Mouse (Mus musculus): ENCODE results near the gene Pdhx. TPM values are rescaled to one million over a fixed set of nuclear protein-coding genes. Genes with fewer than 3 reads are reported as not detected.

Gene Pdhx
- total RNA-seq, 2 experiments from 2014 or later: 97.1 to 97.4 TPM

GRCm38 (mm10) chr2:103062865-103063264, 10.4 kb downstream of the Pdhx start:
- DNase-seq: no peak

DNA sequence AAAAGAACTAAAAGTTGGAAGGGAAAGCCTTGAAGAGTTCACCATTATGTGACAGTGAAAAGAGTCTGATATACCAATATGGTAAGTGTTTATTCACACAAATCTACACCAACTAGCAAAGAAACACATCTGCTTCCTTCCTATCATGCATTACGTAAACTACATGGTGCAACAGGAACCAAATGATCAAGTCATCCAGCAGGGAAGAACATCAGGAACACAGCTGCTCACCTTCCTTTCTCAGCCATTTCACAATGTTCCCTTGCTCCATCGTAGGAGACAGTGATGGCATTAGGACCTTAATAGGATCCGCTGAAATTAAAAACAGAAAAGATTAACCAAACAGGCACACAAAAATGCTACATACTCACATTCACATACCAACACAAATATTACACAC, 15.0 kb downstream of the Pdhx start:
- no peak for DNase-seq

- DNase-seq: no peak
These were observed 17.5 kb downstream of the Pdhx start for GRCm38 (mm10) chr2:103055820-103056219.

DNA sequence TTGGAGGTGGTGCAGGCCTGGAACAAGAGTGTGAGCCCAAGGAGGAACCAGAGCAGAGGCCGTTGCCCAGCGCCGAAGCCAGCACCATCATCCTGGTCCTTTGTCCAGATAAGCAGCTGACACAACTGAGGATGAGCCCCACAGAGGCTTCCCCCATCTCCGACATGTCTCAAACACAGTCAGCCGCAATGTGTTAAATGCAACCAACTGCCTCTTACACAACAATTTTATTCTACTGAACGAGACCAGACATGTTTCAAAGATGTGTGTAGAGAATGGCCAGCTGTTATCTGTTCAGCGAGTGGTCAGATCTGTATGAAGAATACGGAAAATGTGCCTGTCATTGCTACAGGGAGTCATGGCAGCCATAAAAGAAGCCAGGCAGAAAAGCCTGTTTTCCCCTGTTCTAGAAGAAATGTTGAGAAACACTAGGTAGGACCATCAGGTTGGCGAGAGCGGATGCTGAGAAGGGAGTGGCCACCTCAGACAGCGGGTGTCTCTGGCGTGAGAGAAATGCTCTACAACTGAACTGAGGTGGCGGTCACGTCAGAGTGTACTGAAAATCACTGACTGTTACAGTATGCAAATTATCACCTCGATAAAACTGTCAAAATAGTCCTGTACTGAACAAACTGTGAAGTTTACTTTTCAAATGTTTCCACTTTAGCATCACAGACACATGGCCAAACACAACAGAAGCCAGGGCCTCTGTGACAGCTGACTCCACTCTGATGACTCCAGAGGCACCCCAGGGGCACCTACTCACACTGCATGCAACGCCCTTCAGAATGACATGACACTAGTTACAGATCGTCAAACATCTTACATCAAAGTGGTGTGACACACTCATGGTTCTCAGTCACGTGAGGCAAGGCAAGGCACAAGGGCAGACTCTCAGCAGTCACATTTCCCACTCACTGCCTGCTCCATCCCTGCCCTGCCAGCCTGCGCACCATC, 21.1 kb downstream of the Pdhx start:
- DNase-seq: no peak

- no peak for DNase-seq
These were observed 28.0 kb downstream of the Pdhx start for GRCm38 (mm10) chr2:103045286-103045685.

DNA sequence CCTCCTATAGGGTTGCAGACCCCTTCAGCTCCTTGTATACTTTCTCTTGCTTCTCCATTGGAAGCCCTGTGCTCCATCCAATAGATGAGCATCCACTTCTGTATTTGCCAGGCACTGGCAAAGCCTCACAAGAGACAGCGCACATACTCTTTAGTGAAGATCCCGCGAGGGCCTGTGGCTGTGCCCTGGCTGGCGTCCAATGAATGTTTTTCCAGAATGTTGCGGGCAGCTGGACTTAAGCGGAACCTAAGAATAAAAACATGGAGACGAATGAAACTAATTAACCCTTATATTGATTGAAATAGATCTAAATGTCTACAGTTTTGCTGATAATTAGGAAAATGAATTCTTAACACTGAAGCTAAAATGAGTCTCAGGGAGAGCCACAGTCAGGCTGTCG, 32.4 kb downstream of the Pdhx start:
- DNase-seq: no peak

DNA sequence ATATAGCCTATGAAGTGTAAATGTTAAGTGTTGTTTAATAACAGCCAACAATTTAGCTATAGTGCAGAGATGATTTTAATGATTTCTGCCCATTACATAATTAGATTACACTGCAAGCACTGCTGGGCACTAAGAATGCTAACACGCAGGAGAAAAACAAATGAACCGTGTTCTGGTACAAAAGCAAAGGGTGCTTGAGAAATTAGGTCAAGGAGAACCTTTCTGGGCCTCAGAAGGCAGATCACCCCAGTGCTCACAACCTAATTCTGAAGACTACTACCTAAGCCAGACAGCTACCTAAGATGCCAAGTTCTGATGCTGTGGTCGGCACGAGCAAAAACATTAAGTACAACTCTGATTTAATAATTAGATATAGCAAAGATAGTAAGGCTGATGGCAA, 35.5 kb downstream of the Pdhx start:
- no peak for DNase-seq

DNA sequence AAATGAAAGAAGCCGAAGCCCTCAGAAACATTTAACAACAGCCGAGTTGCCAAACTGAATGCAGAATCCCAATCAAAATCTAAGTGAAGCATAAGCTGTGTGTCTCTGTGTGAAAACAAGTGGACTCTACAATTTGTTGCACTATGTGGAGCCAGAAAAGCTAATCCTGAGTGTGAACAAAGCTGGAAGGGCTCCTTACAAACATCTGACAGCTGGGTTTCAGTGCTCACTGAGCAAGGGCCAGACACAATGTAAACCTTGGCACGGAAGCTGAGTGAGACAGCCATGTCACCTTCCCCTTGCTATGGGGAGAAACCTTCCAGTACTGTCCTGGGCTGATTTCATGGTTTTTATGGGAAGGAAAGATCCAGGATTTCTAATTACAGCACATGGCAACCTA, 50.6 kb downstream of the Pdhx start:
- DNase-seq: no peak

GRCm38 (mm10) chr2:103020191-103020987, 52.9 kb downstream of the Pdhx start:
- DNase-seq: no peak

- no peak for DNase-seq
These were observed 54.4 kb downstream of the Pdhx start for GRCm38 (mm10) chr2:103018817-103019494.

DNA sequence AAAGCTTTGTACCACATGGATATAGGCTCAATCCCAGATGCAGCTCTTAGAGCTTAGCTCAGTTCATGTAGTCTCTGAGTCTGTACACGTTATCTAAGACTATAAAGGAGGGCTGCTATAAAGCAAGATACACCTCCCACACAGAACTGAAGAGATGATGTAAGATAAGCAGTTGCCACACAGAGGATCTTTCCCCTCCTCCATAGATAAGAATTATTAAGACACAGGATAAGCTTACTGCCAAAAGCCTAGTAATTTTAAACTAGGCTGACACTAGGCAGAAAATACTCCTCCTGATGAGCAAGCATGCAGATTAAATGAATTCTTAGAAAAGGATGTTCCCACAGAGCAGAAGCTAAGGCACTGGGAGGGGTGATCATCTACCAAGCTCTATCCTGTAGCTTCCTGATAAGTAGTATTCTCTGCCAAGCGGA, 55.9 kb downstream of the Pdhx start:
- no peak for DNase-seq

GRCm38 (mm10) chr2:103016089-103016488, 57.2 kb downstream of the Pdhx start:
- no peak for DNase-seq

DNA sequence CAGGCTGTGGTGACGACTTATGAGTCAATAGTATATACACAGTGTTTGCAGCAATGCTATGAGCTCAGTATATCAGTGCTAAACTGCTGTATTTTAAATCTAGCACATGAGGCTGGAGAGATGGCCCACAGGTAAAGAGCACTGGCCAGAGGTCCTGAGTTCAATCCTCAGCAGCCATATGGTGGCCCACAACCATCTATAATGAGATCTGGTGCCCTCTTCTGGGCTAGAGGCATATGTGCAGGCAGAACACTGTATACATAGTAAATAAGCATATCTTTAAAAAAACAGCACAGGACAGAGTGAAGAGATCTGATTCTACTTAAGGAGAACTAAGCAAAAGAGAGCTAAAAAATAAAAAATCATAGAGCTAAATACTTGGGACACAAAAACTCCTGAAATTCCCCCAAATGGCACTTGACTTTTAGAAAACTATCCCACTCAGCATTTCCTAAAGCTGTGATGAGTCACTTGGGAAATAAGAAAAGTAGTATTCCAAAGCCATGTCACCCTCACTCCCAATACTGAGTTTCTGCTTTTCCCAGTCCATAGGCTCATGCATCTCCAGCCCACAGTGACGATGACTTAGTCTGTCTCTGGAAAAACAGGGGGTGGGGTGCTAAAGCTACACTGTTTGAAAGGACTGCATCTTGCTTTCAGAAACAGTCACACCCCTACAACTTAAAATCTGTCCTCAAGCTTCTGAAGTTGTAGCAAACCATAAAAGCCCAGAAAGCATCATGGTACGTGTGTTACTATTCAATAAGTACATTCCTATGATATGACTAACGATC, 60.3 kb downstream of the Pdhx start:
- no peak for DNase-seq

DNA sequence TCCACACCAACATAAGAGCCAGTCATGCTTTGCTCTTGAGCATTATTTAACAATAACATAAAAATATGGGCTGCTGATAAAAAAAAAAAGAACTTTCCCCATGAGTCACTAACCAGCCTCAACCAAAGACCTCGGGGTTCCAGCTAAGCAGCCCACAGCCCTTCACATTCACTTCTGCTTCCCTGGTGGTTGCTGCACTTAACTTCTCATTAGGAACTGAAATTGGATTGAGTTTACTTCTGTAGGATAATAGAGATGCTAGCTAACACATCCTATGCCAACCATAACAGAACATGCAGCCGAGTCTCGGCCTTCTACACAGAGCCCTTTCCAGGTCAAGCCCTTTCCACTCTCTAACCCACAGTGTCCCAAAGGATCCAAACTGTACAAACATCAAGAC, 65.1 kb downstream of the Pdhx start:
- DNase-seq: no peak

DNA sequence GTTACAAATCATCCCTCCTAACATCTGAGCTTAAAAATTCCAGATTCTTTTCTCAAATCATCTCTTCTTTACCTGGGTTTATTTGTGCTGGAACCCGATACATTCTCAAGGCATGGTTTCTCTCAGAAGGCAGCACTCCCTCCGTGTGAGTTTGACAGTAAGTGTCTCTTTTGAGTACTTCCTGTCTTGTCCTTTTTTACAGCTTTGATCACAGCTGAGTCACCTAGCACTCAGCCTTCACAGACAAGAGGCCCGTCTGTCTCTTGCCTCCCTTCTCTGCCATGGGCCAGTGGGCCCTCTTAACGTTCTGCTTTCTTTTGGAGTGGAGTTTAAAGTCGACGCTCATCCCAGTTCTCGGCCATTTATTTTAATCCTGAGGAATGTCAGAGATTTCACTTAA, 68.7 kb downstream of the Pdhx start:
- no peak for DNase-seq

DNA sequence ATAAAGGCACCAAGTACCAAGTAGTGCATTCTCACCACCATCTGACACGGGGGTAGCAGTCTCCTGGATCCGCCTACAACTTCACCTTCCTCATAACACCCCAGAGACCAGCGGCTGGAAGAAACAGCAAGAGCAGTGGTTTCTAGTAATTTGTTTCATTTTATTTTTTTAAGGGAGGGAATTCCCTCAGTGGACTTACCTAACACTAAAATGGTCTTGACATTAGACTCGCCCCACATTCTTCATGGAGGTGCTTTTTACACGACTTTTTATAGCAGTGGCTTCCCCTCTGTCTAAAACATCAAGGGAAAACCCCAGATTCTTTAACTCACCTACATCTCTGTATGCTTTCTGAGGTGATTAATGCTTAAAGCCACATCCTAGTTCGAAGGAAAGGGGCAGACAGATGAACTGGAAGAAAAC, 74.1 kb downstream of the Pdhx start:
- DNase-seq: no peak

GRCm38 (mm10) chr2:102998356-102998755, 75.0 kb downstream of the Pdhx start:
- DNase-seq: no peak

DNA sequence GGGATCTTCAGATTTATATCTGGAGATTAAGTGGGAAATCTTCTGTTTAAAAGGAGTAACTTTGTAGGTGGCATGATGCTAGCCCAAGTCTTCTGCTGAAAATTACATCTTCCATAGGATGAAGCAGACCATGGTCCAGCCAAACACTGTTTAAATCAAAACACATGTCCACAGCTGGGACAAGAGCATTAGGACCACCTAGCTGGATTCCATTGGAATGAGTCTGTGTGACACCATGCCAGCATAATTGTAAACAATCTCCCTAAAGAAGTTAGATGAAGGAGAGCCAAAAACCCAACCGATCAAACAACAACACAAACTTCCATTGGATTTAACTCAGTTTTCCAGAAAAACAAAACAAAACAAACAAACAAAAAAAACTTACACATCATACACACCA, 75.4 kb downstream of the Pdhx start:
- no peak for DNase-seq

DNA sequence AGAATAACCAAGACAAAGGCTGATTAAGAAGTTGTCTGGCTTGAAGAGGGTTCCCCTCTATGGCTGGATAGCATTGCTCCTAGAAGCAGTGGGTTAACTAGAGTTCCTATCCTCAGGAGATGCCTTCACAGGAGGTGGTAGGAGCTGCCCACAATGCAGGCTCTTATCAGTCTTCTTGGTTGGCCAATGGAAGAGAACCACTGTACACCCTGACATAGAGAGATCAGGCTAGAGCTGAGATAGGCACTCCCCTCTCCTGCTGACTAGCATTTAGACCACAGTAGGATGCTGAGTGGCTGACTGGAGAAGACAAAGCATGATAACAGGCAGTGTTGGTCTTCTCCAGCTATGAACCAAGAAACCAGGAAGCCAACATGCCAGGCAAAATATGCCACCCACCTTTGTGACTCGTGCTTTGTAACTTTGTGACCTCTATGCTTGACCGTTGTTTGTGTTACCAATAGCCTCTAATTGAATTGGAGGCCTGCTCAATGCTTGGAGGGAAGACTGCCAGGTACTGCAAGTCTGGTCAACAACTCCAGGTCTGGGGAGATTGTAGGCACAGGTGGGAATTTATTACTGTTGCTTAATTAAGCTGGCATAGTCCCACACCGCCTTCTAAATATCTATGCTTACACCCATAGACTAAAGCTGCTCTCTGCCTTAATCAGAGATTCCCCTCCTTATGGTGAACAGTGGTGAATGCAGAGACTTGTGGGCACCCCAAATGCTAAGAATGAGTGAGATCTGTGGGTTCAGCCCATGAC, 79.3 kb downstream of the Pdhx start:
- no peak for DNase-seq

DNA sequence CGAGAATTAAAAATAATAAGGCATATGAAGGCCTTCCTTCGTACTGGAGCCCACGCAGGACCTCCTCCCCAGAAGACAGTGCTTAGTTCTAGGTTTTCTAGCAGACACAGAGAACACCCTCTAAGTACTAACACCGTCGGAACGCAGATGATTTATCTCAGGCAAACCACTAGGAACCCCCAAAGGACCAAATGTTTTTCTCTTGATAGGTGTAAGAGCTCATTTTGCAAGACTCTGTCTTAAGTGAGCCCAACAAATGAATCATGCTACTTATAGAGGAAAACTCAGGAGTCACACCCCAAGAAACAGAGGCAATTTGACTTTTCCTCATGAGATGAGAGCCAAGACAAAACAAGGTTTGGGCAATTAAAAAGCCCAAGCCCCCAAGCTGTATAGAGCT, 80.9 kb downstream of the Pdhx start:
- DNase-seq: no peak

- no peak for DNase-seq
These were observed 83.0 kb downstream of the Pdhx start for GRCm38 (mm10) chr2:102990301-102990702.
